Mouse (Mus musculus) gastrocnemius, postnatal 36 days (tissue): ENCODE measurements around the gene Arhgef6. TPM values are rescaled to one million over a fixed set of nuclear protein-coding genes. Genes with fewer than 3 reads are reported as not detected.

ENCODE experiments used
- DNase-seq, 2 experiments: peaks; one replicate each; pipeline ENCODE4 v3.0.0; 2022
- intact Hi-C: fragments of 180-260 bp; cut with DNase I; formaldehyde crosslinking; loops from one replicate; pipeline ENCODE4 v1.15.1; 2025
- total RNA-seq, 2 experiments: library from RNA; stranded (reverse); gene quantifications; 2 replicates each; pipeline ENCODE4 v1.2.3; 2021

Gene Arhgef6
- total RNA-seq, 2 experiments from 2014 or later = 70.6 to 83.2 TPM

- intact Hi-C loops = no loop called here
- DNase-seq = no peak
Observed at GRCm38 (mm10) chrX:57306747-57307146, 31.8 kb downstream of the Arhgef6 start.

DNA sequence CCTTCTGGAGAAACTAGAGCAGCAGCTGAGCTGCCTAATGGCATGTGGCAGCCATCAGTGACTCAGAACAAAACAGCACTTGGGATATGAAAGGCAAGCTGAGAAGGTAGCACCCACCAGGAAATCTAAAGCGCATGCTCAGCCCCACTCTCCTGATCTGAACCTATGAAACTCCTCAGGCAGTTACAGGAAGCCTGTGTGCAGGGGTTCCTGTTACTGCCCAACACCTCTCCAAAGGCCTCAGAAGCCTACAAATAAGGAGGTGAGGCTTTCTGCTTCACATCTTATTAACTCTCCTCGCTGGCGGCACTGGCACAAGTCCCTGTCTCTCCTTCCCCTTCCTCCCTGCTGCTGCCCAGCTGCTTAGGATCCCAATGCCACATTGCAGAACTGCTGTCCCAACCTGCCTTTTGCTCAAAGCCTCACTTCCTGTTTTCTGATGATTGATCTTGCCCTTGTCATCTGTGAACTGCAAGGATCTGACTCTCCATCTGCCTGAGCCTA, 33.7 kb downstream of the Arhgef6 start:
- DNase-seq = no peak
- intact Hi-C loops = no loop called here

GRCm38 (mm10) chrX:57303188-57303878, 35.2 kb downstream of the Arhgef6 start:
- no peak for DNase-seq
- intact Hi-C loops = no loop called here

DNA sequence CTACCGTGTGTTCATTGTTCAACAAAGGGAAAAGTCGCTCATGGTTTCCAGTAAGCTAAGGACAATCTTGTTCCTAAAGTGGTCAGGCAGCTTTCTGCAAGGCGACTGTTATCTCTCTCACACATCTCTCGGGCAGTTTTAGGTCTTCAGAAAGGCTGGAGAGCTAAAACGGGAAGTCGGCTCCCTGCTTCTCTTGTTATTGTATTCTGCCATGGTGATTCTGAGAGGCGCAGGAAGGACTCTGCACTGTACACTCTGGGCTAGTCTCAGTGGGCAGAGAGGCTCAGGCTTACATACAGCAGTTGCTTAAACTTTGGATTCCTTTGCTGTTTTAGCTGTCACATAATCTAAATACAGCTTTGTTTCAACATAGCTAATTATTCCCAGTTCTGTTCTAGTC, 39.6 kb downstream of the Arhgef6 start:
- DNase-seq = no peak
- intact Hi-C loops = no loop called here

DNA sequence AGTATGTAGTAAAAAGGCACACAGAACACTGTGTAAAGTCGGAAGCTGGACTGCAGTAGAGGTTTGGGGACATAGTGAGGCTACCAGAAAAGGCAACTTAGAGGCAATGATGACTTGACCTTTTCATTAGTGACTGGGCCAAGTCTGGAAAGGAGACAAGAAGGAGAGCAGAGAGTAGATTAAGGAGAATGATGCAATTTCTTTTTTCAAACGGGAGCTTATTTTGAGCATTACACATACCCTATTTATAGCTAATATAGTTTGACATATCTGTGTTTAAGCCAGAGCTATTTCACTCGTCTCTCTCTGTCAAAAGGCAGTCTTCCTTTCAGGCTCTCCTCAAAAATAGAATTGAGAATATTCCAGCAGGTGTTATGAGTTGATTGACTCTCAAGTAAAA, 50.1 kb downstream of the Arhgef6 start:
- no peak for DNase-seq
- intact Hi-C loops = no loop called here

DNA sequence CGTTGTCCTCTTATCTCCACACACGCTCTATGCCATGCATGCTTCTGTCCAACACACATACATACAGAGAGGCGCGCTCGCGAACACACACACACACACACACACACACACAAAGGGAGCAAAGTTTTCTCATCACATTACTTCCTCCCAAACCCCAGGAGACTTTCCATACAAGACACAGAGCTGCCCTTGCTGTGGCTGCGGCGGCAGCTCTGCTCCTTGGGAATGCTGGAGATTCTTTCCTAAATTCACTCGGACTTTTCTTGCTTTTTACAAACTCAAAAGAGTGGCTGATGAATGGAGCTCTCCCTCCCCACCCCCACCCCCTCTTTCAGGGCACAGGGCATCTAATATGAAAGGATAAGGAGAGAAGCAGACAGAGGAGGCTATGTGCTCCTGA, 52.2 kb downstream of the Arhgef6 start:
- intact Hi-C loops = no loop called here
- DNase-seq = no peak

DNA sequence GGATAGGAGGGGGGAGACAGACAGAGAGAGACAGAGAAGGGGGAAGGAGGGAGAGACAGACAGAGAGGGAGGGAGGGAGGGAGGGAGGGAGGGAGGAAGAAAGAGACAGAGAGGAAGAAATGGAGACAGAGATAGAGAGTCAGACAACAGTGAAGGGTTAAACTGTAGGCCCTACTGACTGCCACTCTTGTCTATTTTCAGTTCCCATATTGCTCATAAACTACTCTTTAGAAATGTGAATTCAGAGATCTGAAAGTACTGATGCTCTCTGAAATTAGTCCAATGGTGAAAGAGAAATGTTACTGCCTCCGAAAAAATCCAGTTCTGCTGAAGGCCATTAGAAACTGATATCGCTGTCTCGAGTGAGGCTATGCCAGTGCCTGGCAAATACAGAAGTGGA, 56.3 kb downstream of the Arhgef6 start:
- DNase-seq = no peak

GRCm38 (mm10) chrX:57277560-57278335, 60.8 kb downstream of the Arhgef6 start:
- DNase-seq = no peak

More for the DNA sequence above, 56.3 kb downstream of the Arhgef6 start:
- intact Hi-C loops = no loop called here

GRCm38 (mm10) chrX:57263515-57263914, 75.0 kb downstream of the Arhgef6 start:
- intact Hi-C loops = no loop called here
- DNase-seq = no peak

More at GRCm38 (mm10) chrX:57277560-57278335, 60.8 kb downstream of the Arhgef6 start:
- intact Hi-C loops = no loop called here

DNA sequence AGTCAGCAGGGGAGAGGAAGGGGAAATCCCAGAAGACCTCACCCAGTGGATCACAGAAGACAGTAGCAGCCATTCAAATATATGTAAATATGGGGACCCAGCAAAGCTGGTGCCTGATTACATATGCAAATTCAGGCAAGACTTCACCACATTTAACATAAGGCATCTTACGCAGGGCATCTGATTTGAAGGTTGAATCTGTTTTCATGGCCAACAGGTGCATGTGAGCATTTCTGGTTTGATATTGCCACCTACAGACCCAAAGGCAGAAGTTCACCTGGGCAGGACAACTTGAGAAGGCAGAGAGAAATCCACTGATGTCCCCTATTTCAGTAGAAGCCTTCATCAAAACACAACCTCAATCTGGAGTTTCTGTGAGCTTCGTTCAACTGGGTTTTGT, 77.8 kb downstream of the Arhgef6 start:
- DNase-seq = no peak
- intact Hi-C loops = no loop called here

GRCm38 (mm10) chrX:57253329-57254055, 85.0 kb downstream of the Arhgef6 start:
- intact Hi-C loops = no loop called here
- no peak for DNase-seq

DNA sequence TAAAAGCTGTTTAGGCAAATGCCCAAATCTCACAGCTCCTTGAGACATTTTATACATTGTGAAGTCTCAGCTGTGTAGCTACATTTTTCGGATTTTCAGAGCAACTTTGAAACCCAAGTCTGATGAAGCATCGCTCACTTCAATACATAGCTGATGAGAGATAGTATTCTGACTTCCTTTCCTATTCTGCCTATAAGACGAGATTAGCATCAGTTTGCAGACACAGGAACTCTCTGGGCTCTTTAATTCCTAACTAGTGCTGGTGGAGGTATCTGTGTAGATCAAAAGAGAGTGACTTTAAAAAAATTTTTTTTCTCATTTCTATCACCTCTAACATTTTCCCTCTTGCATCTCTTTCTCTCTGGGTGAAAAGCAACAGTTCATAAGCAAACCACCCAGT, 100.0 kb downstream of the Arhgef6 start:
- DNase-seq = no peak
- intact Hi-C loops = loop anchor here (10.0 kb wide), 1 partner anchor 136 kb away; no protein-coding TSS in a partner anchor

DNA sequence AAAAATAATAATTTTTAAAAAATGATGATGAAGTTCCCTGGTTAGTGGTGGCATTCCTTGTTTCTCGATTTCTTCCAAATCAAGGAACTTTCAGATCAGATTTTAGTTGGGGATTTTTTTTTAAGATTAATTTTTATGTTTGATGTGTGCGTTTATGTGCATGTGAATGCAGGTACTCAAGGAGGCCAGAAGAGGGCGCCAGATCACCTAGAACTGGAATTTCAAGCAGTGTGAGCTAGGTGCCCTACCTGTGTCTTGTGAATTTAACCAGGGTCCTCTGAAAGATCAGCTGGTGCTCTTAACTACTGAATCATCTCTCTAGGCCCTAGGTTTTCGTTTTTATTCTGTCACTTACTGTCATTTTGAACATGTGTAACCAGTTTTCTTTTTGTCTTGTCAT, 102.5 kb downstream of the Arhgef6 start:
- no peak for DNase-seq
- intact Hi-C loops = loop anchor here (10.0 kb wide), 1 partner anchor 139 kb away; no protein-coding TSS in a partner anchor

DNA sequence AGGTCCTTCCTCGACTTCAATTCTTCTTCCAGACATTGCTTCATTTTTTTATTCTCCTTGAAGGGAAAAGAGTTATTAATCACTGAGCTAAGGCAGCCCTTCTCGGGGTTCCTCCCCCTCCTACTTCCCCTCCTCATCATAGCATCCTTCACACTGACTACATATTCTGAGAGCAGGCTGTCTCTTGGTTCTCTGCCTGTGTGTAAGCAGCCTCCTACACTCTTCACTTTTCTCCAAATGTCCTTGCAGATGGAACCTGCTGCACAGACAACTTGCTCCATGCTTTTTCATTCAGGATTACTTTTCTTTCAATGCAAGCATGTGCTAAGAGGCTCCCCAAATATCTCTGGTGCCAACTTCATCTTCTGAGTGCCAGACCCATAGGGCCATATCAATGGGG, 104.9 kb downstream of the Arhgef6 start:
- no peak for DNase-seq

GRCm38 (mm10) chrX:57228178-57228577, 110.4 kb downstream of the Arhgef6 start:
- no peak for DNase-seq
- intact Hi-C loops = no loop called here

More for the DNA sequence above, 104.9 kb downstream of the Arhgef6 start:
- intact Hi-C loops = loop anchor here (10.0 kb wide), 1 partner anchor 141 kb away; no protein-coding TSS in a partner anchor

DNA sequence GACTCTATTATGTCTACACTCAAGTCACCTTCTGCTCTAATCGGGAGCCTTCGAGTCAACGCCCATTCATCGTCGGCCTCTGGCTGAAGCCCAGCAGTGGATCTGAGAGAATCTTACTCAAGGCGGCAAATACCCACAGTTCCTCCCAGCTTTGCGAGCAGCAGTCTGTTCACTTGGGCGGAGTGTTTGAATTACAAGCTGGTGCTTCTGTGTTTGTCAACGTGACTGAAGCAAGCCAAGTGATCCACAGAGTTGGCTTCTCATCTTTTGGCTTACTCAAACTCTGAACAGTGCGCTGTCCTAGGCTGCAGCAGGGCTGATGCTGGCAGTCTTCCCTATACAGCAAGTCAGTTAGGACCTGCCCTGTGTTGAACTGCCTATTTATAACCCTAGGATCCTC, 115.2 kb downstream of the Arhgef6 start:
- peak in 1 of 2 experiments; percentile 20 for DNase-seq
- intact Hi-C loops = no loop called here

GRCm38 (mm10) chrX:57221881-57222280, 116.6 kb downstream of the Arhgef6 start:
- intact Hi-C loops = no loop called here
- DNase-seq = no peak

- intact Hi-C loops = no loop called here
- DNase-seq = no peak
Observed at GRCm38 (mm10) chrX:57219563-57219962, 119.0 kb downstream of the Arhgef6 start.

DNA sequence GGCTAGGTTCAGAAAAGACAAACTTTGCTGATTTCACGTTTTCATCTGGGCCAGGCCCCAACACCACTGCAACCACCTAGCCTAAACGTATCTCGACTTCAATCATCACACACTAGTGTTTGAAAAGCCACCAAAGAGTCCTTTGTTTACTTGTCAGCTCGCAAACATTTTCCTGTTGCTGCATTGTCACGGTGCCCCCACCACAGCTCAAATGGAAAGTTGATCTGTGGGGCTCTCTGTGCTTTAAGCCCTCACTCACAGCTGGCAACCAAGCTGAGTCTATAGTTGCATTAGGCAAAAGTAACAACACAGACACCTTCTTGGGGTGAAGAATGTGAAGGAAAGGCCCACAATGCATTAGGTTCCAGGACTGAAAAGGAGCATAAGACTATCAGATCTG, 122.3 kb downstream of the Arhgef6 start:
- intact Hi-C loops = no loop called here
- no peak for DNase-seq

DNA sequence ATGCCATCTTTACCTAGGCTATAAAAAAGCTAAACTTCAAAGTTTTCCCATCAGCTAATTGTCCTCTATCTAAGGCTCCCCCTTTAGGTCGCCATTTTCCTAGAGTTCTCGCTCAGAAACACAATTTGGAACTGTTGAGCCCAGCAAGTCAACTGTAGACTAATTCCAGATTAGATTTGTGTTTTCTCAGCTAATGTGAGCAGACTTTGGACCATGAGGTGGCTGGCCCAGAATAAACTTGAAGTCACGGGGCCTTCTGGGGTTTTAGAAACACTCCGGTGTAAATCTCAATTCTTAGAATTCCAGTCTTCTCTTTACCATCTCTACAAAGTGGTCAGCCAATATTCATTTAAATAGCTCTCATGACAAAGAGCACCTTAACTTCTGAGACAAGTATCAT, 123.0 kb downstream of the Arhgef6 start:
- no peak for DNase-seq
- intact Hi-C loops = no loop called here

- DNase-seq = no peak
- intact Hi-C loops = no loop called here
Observed at GRCm38 (mm10) chrX:57212862-57213261, 125.7 kb downstream of the Arhgef6 start.
